Mouse (Mus musculus) thymus, postnatal 14 days (tissue): ENCODE results near the gene Washc2.
"Not testable (repeated sequence)": the region's sequence is repeated elsewhere in the genome, so short reads cannot be mapped to it uniquely, and the experiment has no call there.

Source experiments
- DNase-seq: peaks from one replicate; pipeline ENCODE4 v3.0.0; 2021

The Washc2 gene

DNA sequence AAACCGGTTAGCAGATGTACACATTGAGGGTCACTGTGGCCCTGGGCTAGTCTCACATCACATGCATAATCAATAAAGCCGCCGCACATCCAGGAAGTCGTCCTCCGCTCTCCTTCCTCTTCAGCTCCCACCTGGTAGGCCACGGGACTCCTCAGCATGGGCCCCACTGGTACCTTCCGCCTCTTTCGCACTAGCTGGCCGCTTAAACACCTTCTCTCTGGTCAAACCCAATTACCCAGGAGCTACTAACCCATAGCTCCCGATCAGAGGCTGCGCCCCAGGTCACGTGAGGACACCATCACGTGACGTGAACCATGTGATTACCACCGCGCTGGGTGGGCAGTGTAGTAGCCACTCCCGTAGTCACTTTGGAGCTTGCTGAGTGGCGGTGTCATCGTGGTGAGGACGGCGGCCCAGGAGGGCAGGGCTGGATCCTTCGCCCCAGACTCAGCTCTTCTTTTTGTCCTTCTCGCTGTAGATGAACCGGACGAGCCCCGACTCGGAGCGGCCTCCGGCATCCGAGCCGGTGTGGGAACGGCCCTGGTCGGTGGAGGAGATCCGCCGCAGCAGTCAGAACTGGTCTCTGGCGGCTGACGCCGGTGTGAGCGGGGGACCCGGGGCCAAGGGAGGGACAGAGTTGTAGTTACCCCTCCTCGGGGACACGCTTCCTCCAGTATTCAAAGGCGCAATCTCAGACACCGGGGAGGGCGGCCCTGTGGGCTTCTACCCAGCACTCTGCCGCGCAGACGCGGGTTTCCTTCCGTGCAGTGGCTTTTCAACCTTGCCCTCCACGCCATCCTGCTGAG, at the start of gene Washc2:
TSS of gene Washc2 (plus strand) at position 310 of the 806 bp plus-strand sequence.
- peak; percentile 89 for DNase-seq

DNA sequence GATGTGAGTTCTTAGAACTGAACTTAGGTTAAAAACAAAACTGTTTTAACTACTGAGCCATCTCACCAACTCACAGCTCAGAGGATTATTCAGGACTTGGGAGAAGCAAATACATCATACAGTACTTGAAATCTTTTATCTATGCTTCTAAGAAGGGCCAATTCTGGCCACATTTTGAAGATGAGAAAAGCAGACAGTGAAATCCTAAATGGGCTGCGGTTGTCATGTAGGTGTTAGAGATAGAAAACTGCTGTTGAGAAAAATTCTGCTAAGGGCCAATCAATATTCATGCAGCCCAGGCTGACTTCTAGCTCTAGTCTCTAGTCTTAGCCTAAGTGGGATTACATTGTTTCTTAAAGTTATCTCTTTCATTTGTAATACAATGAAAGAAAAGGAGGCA, 41.5 kb upstream of the Washc2 start:
- DNase-seq = no peak

DNA sequence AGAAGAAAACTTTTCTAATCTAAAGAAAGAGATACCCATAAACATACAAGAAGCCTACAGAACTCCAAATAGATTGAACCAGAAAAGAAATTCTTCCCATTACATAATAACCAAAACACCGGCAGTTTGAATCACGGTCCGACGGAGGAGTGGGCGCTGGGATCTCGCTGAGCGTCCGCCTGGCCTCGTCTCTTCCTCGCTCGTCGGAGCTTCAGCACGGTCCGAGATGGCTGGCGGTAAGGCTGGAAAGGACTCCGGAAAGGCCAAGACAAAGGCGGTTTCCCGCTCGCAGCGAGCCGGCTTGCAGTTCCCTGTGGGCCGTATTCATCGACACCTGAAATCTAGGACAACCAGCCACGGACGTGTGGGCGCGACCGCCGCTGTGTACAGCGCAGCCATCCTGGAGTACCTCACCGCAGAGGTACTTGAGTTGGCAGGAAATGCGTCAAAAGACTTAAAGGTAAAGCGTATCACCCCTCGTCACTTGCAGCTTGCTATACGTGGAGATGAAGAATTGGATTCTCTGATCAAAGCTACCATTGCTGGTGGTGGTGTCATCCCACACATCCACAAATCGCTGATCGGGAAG, 34.2 kb upstream of the Washc2 start:
- not testable (repeated sequence) for DNase-seq

DNA sequence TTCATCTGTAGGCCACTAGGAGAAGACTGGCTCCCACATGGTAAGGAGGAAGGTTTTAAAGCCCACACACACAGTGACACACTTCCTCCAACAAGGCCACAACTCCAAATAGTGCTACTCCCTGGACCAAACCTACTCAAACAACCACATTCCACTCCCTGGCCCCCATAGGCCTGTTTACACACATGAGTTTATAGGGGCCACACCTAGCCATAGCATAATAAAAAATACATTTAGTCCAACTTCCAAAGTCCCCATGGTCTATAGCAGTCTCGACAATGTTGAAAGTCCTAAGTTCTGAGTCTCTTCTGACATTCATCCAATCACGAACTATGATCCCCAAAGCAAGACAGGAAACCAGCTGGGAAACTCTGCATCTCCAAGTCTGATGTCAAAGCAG, 29.5 kb upstream of the Washc2 start:
- no peak for DNase-seq

DNA sequence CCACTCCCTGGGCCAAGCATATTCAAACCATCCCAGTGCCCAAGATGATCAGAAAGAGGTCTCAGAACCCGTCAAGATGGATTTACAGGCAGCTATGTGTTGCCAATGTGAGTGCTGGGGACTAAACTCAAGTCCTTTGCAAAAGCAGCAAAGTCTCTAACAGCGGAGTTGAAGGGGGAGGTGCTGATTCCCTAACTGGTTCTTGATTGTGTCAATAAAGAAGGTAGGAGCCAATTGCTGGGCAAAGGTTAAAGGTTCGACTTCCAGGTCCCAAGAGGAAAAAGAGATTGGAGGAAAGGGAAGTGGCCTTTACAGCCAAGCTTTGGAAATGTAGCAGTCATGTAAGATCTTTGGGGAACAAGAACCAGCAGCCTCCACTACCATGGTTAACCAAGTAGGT, 27.1 kb upstream of the Washc2 start:
- DNase-seq = no peak

DNA sequence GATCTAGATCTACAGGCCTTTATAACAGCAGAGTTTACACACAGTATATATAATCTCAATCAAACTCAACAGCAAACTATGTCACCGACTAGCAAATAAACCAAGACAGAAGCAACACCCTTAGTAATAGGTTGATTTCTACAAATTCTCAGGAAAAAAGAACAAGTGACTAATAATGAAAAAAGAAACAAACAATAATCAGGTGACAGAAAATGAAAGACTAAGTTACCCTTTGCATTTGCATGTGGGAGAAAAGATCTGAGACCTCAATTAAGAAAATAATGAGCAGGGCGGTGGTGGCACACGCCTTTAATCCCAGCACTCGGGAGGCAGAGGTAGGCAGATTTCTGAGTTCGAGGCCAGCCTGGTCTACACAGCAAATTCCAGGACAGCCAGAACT, 24.3 kb upstream of the Washc2 start:
- no peak for DNase-seq

DNA sequence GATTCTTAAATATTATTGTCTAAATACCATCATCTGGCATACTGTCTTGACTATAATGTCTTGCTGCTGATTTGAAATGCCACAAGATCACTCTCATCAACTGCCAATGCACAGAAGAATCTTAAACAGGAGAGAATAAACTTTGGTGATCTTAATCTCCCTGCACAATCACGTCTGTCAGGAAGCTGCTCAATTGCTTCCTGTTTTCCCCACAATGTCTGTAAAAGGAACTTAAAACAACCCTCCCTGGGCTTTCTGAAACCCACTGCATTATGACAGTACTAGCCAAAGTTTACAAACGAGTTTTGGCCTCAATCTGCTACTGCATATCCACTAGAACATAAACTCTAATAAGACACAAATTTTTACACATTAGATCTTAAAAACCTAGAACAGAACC, 21.4 kb upstream of the Washc2 start:
- no peak for DNase-seq

DNA sequence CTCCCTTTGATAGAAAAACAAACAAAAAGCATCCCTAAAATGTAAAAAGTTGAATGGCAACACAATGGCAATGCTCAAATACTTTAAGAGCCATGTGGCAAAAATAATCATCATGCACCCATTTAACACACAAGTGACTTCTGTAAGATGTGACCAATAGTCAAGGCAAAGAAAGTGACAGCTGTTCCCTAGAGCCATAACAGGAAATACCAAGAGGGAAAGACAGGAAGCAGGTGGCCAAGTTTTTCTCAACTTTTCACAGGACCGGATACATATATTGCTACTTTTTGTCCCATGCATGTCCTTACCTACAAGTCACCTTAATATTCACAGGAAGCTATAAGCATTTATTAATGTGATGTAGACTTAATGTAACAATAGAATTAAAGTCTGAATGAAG, 18.4 kb upstream of the Washc2 start:
- DNase-seq = no peak

DNA sequence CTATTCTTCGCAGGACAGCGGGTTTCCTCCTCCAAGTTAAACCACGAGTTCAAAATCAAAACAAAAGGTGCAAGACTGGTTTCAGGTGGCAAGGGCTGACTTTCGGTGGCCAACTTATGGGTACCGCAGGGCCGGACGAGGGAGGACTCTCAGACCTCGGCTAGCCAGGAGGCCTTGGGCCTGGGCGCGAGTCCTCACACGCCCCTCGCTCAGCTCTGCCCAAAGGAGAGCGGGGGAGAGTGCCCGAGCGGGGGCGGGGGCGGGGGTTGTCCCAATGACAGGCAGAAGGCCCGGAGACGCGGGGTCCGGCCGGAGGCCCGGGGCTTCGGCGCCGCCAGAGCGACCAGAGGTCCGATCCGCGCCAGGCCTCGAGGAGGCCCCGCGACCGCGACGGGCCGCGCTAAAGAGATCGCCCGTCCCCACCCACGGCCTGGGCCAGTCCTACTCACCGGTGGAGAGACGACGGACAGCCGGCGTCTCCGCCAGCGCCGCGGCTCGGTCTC, 15.0 kb upstream of the Washc2 start:
- DNase-seq = no peak

DNA sequence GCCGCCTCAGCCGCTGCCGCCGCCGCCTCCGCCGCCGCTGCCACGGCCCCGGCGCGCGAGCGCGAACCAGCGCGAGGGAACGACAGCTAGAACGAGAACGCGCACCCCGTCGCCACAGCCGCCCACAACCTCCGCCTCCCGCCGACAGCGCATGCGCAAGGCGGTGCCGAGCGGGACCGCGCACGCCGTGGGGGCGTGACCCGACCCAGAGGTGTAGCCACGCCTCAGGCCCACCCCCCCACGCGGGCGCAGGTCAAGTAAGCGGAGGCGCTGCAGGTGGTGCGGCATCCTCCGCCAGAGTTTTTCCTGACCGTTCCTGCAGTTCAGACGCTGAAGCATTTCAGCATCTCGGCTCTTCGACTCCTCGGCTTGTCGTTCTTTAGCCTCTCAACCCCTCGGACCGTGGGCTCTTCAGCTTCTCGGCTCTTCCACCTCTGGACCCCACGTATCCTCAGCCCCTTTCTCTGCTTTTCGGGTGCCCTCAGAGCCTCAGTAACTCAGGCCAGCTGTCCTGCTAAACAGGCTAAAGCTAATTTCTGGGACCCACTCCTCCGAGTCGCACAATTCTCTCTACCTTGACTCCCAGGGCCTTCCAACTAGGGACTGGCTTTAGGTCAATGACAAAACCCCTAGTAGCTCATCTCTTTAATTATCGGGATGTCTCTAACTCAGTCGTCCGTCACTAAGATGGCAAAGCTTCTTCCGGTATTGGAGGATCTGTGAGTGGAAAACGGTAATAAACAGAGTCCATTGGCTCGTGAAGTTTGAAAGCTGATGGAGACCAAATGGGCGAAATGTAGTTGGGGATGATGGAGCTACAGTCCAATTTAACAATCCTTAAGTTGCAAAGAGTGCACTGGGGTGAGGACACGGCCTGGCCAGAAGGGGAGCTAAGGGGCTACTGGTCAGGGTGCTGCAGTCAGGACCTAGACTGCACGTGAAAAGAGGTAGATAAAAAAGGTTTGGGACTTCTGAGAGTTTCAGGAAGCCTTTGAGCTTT, 14.1 kb upstream of the Washc2 start, which contains the start of gene Tmcc1:
TSS of gene Tmcc1 (minus strand) at position 93 of the 1,000 bp plus-strand sequence.
- DNase-seq = peak; percentile 100

DNA sequence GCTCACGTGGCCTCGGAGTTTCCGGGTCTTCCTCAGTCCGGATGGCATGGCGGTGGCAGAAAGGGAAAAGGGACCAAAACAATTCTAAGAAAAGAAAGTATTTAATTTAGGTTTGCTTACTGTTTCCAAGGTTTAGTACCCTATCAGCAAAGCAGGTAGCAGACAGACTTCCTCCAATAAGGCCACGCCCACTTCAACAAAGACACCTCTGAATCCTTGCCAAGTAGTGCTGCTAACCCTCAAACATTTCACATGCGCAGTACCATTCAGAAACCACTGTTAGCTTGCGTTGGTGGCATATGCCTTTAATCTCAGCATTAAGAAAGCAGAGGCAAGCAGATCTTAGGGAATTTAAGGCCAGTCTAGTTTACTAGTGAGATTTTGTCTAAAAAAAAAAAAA, 12.0 kb upstream of the Washc2 start:
- no peak for DNase-seq

DNA sequence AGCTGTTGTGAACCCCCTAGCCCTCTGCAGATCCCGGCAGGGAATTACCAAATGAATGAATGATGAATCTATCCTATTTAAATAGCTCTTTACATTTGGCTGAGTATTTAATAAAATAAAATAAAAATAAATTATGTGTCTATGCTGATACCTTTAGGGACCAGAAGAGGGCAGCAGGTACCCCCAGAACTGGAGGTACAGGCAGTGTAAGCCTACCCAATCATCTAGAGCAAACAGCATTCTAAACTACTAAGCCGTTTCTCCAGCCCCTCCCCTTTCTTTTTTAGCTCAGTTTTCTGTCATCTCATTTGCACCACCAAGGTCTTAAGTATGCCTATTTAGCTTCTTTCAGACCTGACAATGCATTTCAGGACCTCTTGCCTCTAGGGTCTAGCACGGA, 9.7 kb upstream of the Washc2 start:
- peak; percentile 39 for DNase-seq

DNA sequence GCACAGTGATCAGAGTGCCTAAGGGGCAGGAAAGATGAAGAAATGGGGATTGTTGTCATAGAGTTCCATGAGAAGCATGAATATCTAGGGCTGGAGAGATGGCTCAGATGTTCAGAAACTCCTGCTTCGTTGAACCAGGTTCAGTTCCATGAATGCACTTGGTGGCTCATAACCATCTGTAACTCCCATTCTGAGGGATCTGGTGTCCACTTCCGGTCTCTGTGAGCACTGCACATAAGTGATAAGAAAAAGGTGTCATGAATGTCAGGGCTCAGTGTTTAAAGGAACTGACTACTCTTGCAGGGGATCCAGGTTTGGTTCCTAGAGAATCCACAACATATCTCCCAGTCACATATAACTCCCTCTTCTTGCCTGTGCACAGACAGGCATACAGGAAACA, 8.2 kb upstream of the Washc2 start:
- DNase-seq = no peak

DNA sequence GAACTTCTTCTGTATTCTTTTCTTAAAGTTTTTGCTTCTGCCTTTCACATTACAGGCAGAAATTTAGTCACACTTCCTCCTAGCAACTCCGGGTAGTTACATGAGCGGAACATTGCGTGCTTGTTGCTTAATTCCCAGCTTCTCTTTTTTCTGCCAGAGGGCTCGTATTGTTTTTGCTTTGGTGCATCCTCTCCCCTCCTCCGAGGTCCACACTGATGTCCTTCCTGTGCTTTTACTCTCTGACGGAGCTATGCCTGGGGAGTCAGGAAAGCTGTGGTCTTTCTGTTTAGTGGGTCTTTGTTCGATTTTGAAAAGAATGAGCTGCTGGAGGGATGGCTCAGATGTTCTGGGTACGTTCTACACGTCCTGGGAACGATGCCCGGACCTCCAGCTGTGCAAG, 19.9 kb downstream of the Washc2 start:
- DNase-seq = no peak

DNA sequence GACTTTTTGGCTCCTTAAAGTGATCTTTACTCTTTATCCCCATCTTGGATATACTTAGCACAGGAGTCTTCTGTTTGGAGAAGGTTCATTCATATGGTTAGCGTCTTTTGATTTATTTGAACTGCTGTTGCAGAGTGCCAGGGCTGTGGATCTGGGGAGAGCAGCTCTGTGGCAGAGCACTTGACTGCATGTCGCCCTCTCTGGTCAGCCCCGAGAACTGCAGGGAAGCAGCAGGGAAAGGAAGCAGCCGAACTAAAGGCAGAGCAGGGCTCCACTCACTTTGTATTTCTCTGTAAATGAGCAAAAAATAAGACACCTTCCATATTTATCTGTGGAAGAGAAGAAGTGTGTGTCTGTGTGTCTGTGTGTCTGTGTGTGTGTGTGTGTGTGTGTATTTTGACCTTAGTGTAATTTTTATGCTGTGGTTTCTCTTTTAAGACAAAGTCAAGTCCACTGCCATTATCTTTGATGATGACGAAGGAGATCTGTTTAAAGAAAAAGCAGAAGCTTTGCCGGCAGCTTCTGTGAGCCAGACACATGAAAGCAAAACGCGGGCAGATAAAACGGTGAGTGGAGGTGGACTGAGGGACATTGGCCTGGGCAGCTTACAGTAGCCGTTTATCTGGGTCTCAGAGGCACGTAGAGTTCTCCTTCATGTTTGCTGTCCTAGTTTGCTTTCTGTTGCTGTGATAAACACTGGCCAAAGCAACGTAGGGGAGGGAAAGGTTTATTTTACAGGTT, 21.1 kb downstream of the Washc2 start:
- peak; percentile 74 for DNase-seq

DNA sequence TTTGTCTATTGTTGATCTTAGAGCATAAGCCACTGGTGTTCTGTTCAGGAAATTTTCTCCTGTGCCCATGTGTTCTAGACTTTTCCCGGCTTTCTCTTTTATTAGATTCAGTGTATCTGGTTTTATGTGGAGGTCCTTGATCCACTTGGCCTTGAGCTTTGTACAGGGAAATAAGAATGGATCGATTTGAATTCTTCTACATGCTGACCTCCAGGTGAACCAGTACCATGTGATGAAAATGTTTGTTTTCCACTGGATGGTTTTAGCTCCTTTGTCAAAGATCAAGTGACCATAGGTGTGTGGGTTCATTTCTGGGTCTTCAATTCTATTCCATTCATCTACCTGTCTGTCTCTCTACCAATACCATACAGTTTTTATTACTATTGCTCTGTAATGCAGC, 27.0 kb downstream of the Washc2 start:
- not testable (repeated sequence) for DNase-seq

DNA sequence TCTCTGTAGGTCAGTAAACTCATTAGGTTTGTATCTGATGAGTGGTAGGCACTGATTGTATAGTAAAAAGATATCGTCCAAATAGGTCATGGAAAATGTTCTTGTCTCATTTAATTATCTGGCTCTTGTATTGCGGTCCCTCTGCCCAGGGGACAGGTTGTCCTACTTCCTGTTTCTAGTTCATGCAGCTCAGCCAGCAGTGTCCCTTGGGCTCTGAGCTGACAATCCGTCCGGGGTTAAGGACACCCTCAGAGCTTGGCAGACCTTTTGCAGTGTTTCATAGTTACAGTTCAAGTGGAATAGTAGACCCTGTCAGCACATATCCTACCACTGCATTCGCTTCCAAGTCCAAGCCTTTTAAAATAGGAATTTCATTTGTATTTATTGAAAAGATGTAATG, 27.5 kb downstream of the Washc2 start:
- DNase-seq = no peak

DNA sequence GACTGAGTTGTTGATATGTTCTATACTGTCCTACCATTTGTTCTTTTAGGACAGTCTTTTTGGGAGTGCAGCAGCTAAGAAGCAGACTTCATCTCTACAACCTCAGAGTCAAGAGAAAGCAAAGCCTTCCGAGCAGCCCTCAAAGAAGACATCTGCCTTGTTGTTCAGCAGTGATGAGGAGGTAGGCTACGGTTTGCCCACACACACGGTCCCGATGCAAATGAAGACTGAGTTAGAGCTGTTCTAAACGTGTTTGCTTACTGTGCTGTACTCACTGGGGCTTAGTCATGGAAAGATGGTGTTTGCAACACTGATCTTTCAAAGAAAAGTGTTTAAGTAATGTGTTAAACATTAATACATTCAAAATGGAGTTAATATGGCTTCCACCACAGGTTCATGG, 30.2 kb downstream of the Washc2 start:
- DNase-seq = no peak

DNA sequence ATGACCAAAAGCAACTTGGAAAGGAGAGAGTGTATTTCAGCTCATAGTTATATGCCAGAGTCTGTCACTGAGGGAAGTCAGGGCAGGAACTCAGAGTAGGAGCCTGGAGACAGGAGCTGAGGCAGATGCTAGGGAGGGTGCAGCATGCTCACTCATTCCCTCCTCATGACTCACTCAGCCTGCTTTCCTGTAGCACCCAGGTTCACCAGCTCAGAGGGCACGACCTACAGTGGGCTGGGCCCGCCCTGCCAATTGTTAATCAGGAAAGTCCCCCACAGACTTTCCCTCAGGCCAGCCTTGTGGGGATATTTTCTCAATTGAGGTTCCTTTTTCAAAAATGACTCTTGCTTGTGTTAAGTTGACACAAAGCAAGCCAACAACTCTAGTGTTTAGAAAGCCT, 32.5 kb downstream of the Washc2 start:
- no peak for DNase-seq

DNA sequence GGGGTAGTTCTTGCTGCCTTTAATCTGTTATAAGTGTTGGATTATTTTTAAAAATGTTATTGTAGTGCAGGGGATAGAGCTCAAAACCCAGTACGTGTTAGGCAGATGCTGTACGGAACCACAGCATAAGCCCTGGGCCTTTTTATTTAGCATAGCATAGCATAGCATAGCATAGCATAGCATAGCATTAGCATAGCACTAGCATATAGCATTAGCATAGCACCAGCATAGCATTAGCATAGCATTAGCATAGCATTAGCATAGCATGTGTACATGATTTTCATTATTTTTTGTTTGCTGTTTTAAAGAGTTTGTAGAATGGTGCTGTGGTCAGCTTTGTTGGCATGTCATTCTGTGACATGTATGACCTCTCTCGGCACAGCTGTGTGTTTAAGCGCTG, 51.8 kb downstream of the Washc2 start:
- no peak for DNase-seq

DNA sequence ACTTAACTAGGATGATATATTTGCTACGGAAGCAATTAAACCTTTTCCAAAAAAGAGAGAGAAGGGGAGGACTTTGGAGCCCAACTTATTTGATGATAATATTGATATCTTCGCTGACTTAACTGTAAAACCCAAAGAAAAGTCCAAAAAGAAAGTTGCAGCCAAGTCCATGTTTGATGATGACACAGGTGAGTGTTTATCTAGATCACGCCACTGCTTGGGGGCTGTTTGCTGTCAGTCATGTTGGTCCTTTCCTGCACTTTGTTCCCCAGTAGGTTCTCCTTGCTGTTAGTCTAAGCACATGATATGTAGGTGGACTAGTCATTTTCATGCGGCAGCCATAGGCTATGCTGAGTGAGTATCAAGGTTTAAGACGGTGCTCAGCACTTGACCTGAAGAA, 52.6 kb downstream of the Washc2 start:
- DNase-seq = no peak

DNA sequence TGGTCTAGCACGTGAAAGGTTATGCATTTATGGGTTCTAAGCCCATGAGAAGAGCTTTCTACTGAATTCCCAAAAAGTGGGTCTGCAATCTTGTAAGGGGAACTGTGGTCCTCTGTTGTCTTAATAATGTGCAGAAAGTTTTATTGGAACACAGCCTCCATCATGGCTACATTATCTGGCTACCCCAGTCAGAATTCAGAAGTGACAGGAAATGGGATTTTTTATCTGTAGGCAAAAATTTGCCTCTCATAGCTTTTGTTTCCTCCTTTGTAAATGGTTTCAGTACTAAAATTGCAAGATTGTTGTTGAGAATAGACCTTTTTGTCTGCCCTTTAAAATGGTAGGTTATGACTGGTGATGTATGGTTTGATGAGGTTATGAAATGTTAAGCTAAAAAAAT, 55.0 kb downstream of the Washc2 start:
- no peak for DNase-seq
